Mouse (Mus musculus) monocyte, adult 5-6 weeks (primary cell): ENCODE measurements around the gene Gpr26. TPM values are rescaled to one million over a fixed set of nuclear protein-coding genes. Genes with fewer than 3 reads are reported as not detected.

Experiments
- ATAC-seq: fragments of 153-309, 156-312 bp; replicated peaks from 2 replicates; pipeline ENCODE4 v1.8.0; 2017; ENCODE audit warnings: mild to moderate bottlenecking; ENCODE audit not compliant: low TSS enrichment, insufficient number of reproducible peaks, severe bottlenecking, poor library complexity, low FRiP score
- total RNA-seq: library from RNA; stranded (forward); fragments of 200-1000, 200-491, 200-594 nt; gene quantifications from 3 replicates; pipeline ENCODE4 v1.2.3, GENCODE M21; 2017

The Gpr26 gene
- total RNA-seq, 1 experiment from 2014 or later, result not detected

DNA sequence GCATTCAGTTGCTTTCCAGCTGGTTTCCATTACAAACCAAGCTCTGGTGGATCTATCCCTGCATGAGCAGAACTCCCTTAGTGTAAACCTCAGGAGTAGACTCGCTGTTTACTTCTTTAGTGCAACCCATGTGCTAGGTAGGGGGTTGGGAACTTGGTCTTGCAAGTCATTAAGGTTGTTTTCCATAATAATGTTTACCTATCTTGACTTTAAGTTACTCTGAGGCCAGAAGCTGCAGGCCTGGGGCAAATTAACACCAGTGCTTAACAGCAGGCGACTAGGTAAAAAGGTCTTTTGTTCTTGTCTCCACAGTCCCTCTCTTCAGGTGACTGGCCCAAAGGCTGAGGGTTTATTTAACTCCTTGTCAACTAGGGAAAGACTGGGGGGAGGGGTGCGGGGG lies 48.9 kb downstream of the Gpr26 start:
- ATAC-seq, result no peak

DNA sequence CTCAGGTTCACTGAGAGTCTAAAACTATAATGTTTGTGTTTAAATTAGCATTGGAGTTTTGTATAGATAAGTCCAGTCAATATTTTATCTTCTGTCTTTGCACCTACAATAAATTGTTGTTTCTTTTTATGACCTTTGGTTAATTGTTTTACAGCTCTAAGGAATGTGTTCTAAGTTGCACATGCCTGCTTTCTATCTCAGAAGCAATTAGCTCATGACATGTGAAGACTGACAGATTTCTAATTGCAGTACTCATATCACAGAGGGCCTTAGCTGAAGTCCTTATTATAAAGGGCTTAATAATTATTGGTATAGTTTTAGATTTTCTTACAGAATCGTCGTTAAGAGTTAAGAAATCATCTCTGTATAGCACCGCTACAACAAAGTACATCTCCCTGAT lies 49.7 kb downstream of the Gpr26 start:
- no peak for ATAC-seq

DNA sequence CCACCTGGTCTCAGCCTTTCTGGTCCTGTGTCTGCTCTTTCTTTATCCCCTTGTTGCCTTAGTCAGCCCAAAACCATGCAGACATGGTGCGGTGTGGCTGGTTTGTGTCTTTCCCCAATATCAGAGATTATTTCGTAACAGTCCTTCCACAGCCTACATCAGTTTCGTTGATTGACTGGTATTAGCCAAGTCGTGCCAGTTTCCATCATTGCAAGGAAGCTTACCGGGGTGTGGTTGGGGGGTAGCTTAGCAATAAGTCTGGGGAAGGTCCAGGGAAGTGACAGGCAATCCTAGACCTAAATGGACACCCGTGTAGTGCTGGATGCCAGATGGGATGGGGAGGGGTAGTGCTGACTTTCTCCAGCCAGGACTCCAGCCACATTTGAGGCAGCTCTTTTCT lies 59.3 kb downstream of the Gpr26 start:
- no peak for ATAC-seq

DNA sequence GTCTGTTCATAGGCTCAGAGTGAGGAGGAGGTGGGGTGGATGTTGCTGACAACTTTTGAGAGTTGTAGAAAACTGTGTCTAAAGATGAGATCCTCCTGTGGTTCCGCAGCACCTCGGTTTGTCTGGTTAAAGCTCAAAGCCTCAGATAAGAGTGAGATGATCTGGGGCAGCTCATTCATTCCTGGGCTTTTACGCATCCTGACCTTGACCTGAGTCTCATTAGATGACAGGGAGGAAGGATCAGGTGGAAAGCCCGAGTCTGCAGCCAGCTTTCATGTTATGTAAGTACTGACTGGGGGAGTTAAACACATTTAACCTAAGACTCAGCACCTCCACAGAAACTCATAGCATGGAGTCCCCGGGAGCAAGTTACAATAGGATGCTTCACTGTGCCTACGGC lies 60.4 kb downstream of the Gpr26 start:
- ATAC-seq, result no peak

DNA sequence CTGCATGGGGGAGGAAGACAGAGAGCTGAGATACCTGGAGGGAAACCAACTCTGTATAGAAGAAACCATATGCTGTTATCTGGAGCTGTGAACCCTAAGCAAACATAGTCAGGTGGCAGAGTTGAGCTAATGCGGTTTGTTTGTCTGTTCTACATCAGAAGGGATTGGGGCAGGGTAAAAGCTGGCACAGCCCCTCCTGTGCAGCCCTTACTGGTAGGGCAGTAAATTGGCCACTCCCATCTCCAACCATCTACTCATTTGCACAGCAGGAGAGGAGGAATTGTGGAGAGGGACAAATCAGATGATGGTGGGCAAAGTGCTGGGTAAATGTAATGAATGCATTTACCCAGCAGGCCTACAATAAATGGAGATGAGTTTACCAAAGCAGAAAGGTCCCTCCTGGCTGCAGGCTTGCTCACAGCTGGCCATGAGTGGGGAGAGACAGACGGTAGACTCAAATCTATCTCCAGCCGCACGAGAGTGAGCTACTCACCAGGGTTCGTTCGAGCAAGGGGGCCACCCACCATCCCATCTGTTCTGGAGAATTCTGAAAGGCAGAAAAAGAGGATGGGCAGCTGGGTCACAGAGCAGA lies 65.8 kb downstream of the Gpr26 start:
- ATAC-seq, result no peak

Other genes with a start within 250 kb of the Gpr26 start
- not detected in 3 replicates for gene Cpxm2, start 188.3 kb downstream of the Gpr26 start, total RNA-seq